Mouse (Mus musculus) heart, embryonic 12.5 days (tissue): ENCODE measurements around the gene Nfe2. TPM values are rescaled to one million over a fixed set of nuclear protein-coding genes. Genes with fewer than 3 reads are reported as not detected.

Experiments
- ATAC-seq: fragments of 200-750 bp; cut with Nextera tagmentation; 2 replicates; pipeline ENCODE4 v1.8.0; 2017; ENCODE audit warnings: moderate TSS enrichment, moderate library complexity; ENCODE audit not compliant: insufficient number of reproducible peaks, low FRiP score
- H3K27ac ChIP-seq: fragments of 300-500 bp; sonication (generic); 2 replicates; pipeline ENCODE4 v1.5.1; 2016; ENCODE audit warnings: mild to moderate bottlenecking, moderate library complexity; ENCODE audit not compliant: poor library complexity, severe bottlenecking
- H3K27me3 ChIP-seq: fragments of 300-500 bp; sonication (generic); replicated peaks from 2 replicates; pipeline ENCODE4 v1.6.1; 2016; ENCODE audit warnings: mild to moderate bottlenecking, moderate library complexity
- H3K36me3 ChIP-seq: fragments of 300-500 bp; sonication (generic); 2 replicates; pipeline ENCODE4 v1.6.1; 2016; ENCODE audit warnings: mild to moderate bottlenecking, moderate library complexity
- H3K4me1 ChIP-seq: fragments of 300-500 bp; sonication (generic); replicated peaks from 2 replicates; pipeline ENCODE4 v1.6.1; 2016; ENCODE audit warnings: mild to moderate bottlenecking
- H3K4me2 ChIP-seq: fragments of 300-500 bp; sonication (generic); 2 replicates; pipeline ENCODE4 v1.6.1; 2016; ENCODE audit warnings: mild to moderate bottlenecking, moderate library complexity
- H3K4me3 ChIP-seq: fragments of 300-500 bp; sonication (generic); 2 replicates; pipeline ENCODE4 v1.5.1; 2016; ENCODE audit warnings: mild to moderate bottlenecking
- H3K9ac ChIP-seq: fragments of 300-500 bp; sonication (generic); 2 replicates; pipeline ENCODE4 v1.6.1; 2016; ENCODE audit warnings: mild to moderate bottlenecking, moderate library complexity
- H3K9me3 ChIP-seq: fragments of 300-500 bp; sonication (generic); replicated peaks from 2 replicates; pipeline ENCODE4 v1.6.1; 2016; ENCODE audit warnings: mild to moderate bottlenecking, moderate library complexity
- WGBS: fragments of 180-500 bp; shearing (Covaris S2); methylation state at CpG from one replicate; pipeline ENCODE4 v1.1.7; 2016; 5-methylcytosine and 5-hydroxymethylcytosine counted together
- polyA plus RNA-seq: library from polyadenylated mRNA; unstranded; fragments of >200 nt; fragmentation: Nextera tagmentation; extraction: Ambion mirVana; gene quantifications from 2 replicates; pipeline ENCODE4 v1.2.1, GENCODE M21; 2016

Gene Nfe2
- polyA plus RNA-seq, 1 experiment from 2014 or later = 12.1 TPM

GRCm38 (mm10) chr15:103239130-103239684 lies 19.0 kb downstream of the Nfe2 start:
- ATAC-seq = peak; percentile 90
- Histone ChIP-seq H3K9me3 (no peaks in the 10 kb centered on the region), H3K4me2 (peak overlapping the region; percentile 95), H3K36me3 (peaks cover 47% of the 10 kb centered on the region), H3K27ac (peak overlapping the region; percentile 86), H3K27me3 (no peaks in the 10 kb centered on the region), H3K4me1 (peaks cover 30% of the 10 kb centered on the region), H3K9ac (peak overlapping the region; percentile 53), H3K4me3 (peak overlapping the region; percentile 80)
- WGBS = under 1% methylated on average over 26 of the region's 26 CpGs

DNA sequence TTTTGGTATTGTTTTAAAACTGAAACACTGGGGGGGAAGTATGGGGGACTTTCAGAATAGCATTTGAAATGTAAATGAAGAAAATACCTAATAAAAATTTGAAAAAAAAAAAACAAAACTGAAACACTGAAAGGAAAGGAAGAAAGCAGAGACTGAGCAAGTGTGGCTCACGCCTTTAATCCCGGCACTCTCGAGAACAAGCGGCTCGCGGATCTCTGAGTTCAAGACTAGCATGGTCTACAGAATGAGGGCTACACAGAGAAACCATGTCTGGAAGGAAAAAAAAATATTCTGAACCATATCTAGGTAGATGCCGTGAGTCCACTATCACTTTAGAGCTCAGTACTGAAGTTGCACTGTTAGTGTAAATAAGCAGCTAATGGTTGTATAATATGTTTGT lies 20.9 kb downstream of the Nfe2 start:
- Histone ChIP-seq H3K27ac (no peak overlapping the region), H3K4me1 (peaks cover 23% of the 10 kb centered on the region), H3K9me3 (no peaks in the 10 kb centered on the region), H3K4me2 (no peak overlapping the region), H3K27me3 (no peaks in the 10 kb centered on the region), H3K4me3 (no peak overlapping the region), H3K9ac (no peak overlapping the region), H3K36me3 (peaks cover 29% of the 10 kb centered on the region)
- 90% methylated on average over 7 of the region's 7 CpGs for WGBS
- no peak for ATAC-seq

- WGBS = 73% methylated on average over 2 of the region's 2 CpGs
- no peaks in the 10 kb centered on the region for H3K9me3 ChIP-seq
- H3K4me1 ChIP-seq = peaks cover 20% of the 10 kb centered on the region
- H3K9ac ChIP-seq = no peak overlapping the region
- H3K4me3 ChIP-seq = no peak overlapping the region
- H3K36me3 ChIP-seq = peaks cover 18% of the 10 kb centered on the region
- H3K4me2 ChIP-seq = no peak overlapping the region
- no peak for ATAC-seq
- H3K27ac ChIP-seq = no peak overlapping the region
- H3K27me3 ChIP-seq = no peaks in the 10 kb centered on the region
Observed at GRCm38 (mm10) chr15:103233119-103233518, 25.1 kb downstream of the Nfe2 start.

DNA sequence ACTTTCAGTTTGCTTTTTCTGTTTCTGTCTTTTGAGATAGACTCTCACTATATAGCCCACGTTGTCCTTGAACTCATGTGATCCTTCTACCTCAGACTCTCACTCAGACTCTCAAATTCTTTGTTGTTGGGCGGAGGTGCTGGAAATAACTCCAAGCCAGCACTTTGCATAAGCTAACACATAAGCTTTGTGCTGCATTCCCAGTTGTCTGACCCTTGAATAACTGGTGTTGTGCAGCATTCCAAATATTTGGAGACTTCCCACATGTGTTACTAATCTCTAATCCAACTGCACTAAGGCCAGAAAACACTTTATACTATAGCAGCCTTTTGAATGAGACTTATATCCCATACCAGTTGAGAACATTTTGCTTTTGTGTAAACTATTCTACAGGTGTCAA lies 29.3 kb downstream of the Nfe2 start:
- Histone ChIP-seq H3K4me3 (no peak overlapping the region), H3K27ac (peak overlapping the region; percentile 51; the same call in 1 of the 2 replicates), H3K27me3 (no peaks in the 10 kb centered on the region), H3K9me3 (no peaks in the 10 kb centered on the region), H3K9ac (no peak overlapping the region), H3K36me3 (0 out of 2 replicates have a peak, but pooled peaks cover 5% of the 10 kb centered on the region), H3K4me2 (0 out of 2 replicates have a peak overlapping the region, but pooled peaks have one; percentile 10), H3K4me1 (peaks cover 24% of the 10 kb centered on the region)
- no peak for ATAC-seq
- WGBS = 46% methylated on average over 2 of the region's 2 CpGs

GRCm38 (mm10) chr15:103227572-103227971 lies 30.6 kb downstream of the Nfe2 start:
- WGBS = 73% methylated on average over 2 of the region's 2 CpGs
- ATAC-seq = no peak
- Histone ChIP-seq H3K9ac (no peak overlapping the region), H3K27me3 (no peaks in the 10 kb centered on the region), H3K9me3 (no peaks in the 10 kb centered on the region), H3K4me2 (no peak overlapping the region), H3K27ac (no peak overlapping the region), H3K36me3 (0 out of 2 replicates have a peak, but pooled peaks cover 5% of the 10 kb centered on the region), H3K4me3 (no peak overlapping the region), H3K4me1 (peaks cover 17% of the 10 kb centered on the region)

- H3K27ac ChIP-seq = no peak overlapping the region
- WGBS = 92% methylated on average over 3 of the region's 3 CpGs
Observed at GRCm38 (mm10) chr15:103227022-103227421, 31.2 kb downstream of the Nfe2 start.

DNA sequence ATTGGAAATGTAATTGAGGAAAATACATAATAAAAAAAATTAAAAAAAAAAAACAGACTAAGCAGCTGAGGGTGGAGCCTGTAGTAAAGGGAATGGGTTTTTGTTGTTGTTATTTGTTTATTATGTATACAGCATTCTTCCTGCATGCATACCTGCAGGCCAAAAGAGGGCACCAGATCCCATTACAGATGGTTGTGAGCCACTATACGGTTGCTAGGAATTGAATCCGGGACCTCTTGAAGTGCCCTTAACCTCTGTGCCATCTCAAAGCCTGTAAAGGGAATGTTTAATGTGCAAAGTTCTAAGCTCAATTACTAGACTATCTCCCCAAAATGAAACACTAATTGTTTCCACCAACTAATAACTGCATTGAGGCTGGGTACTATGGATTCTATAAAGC lies 34.0 kb downstream of the Nfe2 start:
- 92% methylated on average over 2 of the region's 2 CpGs for WGBS
- Histone ChIP-seq H3K27ac (no peak overlapping the region), H3K4me1 (peaks cover 29% of the 10 kb centered on the region), H3K27me3 (no peaks in the 10 kb centered on the region), H3K4me3 (no peak overlapping the region), H3K9ac (no peak overlapping the region), H3K4me2 (no peak overlapping the region), H3K9me3 (no peaks in the 10 kb centered on the region), H3K36me3 (0 out of 2 replicates have a peak, but pooled peaks cover 5% of the 10 kb centered on the region)
- no peak for ATAC-seq

More at GRCm38 (mm10) chr15:103227022-103227421, 31.2 kb downstream of the Nfe2 start:
- Histone ChIP-seq H3K36me3 (0 out of 2 replicates have a peak, but pooled peaks cover 5% of the 10 kb centered on the region), H3K9ac (no peak overlapping the region), H3K4me1 (peaks cover 16% of the 10 kb centered on the region), H3K9me3 (no peaks in the 10 kb centered on the region), H3K4me2 (no peak overlapping the region), H3K4me3 (no peak overlapping the region), H3K27me3 (no peaks in the 10 kb centered on the region)
- no peak for ATAC-seq

DNA sequence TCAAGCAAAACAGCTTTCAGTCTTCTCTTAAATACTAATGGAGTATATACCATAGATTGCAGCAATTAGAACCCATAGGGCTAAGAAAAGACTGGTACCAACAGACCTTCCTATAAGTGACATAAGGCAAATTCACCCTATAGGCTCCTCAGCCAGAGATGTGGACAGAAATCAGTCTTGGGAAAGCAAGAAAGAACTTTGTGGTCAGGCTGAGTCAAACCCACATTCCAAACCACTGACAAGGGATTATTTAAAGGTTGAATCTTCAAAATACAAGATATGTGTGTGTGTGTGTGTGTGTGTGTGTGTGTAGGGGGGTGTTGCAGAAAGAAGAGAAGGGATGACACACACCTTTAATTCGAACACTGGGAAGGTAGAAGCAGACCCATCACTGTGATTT lies 36.8 kb downstream of the Nfe2 start:
- no peak overlapping the region for H3K4me3 ChIP-seq
- H3K4me2 ChIP-seq = peak overlapping the region; percentile 25
- H3K27ac ChIP-seq = peak overlapping the region; percentile 82

DNA sequence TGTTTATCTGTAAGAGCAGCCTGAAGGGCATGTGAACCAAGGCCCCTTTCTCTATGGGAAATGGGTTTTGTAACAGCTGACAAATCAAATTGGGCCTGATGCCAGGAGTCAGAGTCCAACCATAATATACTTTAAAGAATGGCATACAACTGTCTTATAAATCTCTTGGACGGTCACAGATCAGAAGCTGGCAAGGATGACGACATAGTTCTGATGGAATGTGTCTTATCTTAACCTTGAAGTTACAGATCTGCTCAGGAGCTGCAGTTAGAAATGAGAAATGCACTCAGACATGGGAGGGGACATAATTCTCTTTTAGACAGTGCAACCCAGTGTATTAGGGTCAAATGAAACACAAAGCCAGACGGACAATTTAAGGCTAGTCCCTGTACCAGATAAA lies 37.4 kb downstream of the Nfe2 start:
- H3K27ac ChIP-seq = peak overlapping the region; percentile 82
- ATAC-seq = peak; percentile 24; the same call in 1 of the 2 replicates
- no peaks in the 10 kb centered on the region for H3K27me3 ChIP-seq
- H3K4me2 ChIP-seq = peak overlapping the region; percentile 25
- peaks cover 24% of the 10 kb centered on the region for H3K4me1 ChIP-seq
- no peak overlapping the region for H3K4me3 ChIP-seq
- no peaks in the 10 kb centered on the region for H3K9me3 ChIP-seq
- H3K9ac ChIP-seq = no peak overlapping the region
- H3K36me3 ChIP-seq = 0 out of 2 replicates have a peak, but pooled peaks cover 5% of the 10 kb centered on the region
- 11% methylated on average over 3 of the region's 3 CpGs for WGBS

More for the DNA sequence above, 36.8 kb downstream of the Nfe2 start:
- H3K27me3 ChIP-seq = no peaks in the 10 kb centered on the region
- H3K9me3 ChIP-seq = no peaks in the 10 kb centered on the region
- H3K36me3 ChIP-seq = 0 out of 2 replicates have a peak, but pooled peaks cover 5% of the 10 kb centered on the region
- ATAC-seq = no peak
- no peak overlapping the region for H3K9ac ChIP-seq
- WGBS = 73% methylated on average over 1 of the region's 1 CpGs
- peaks cover 19% of the 10 kb centered on the region for H3K4me1 ChIP-seq

DNA sequence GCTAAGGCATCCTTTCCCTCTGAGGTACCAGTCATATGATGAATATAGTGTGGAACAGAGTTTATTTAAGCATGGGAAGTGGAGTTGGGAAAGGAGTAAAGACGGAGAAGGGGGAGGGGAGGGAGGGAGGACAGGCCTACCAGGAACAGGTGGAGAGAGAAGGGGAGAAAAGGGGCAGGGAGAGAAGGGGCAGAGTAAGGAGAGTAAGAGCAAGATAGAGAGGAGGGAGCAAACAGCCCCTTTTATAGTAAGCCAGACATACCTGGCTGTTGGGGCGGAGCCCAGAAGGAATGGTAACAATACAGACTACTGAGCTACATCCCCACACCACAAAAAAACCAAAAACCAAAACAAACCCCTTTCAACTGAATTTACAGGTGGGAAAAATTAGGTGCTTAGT lies 42.2 kb downstream of the Nfe2 start:
- ATAC-seq = no peak
- no peak overlapping the region for H3K4me3 ChIP-seq

DNA sequence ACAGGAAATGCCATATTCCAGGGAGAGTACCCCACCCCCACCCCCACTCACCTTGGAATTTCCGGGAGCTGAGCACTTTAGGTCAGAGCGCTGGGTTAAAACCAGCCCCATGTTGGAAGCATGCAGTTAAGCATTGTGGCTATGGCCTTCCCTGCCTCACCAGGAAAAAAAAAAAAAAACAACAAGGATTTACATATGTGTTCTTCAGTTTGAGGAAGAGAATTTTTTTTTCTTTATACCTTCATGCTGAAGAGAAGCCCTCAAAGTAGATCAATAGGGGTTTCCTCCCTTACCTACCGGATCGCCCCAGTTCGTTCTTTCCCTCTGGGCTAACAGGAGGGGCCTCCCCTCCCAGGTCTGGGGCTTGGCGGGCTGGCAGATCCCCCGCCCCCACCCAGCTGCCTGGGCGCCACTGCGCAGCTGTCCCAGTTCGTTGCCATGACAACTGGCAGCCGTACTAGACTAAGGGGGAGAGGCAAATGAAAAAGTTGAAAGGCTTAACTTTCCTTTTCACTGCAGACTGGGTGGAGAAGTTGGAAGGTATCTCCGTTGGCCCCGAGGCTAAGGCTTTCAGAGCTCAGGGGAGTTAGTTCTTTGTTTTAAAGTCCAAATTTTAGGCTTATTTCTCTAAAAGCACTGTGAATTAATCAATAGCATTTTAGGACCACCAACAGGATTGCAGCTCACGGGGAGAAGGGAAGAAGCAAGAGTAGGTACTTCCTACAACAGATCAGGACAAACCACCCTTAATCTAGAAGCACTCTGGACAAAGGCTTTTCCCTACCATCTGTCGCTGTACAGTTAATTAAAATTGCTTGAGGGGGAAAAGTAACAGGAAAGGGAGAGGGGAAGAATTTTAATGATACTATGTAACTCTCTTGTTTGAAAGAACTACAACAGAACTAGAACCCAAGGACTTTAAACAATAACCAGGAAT lies 43.0 kb downstream of the Nfe2 start:
- H3K36me3 ChIP-seq = peaks cover 27% of the 10 kb centered on the region
- H3K4me2 ChIP-seq = peak overlapping the region; percentile 72
- ATAC-seq = peak; percentile 92
- H3K9ac ChIP-seq = peak overlapping the region; percentile 72
- no peaks in the 10 kb centered on the region for H3K9me3 ChIP-seq
- no peaks in the 10 kb centered on the region for H3K27me3 ChIP-seq
- H3K4me1 ChIP-seq = peaks cover 25% of the 10 kb centered on the region
- peak overlapping the region; percentile 95 for H3K27ac ChIP-seq
- H3K4me3 ChIP-seq = peak overlapping the region; percentile 48
- under 1% methylated on average over 15 of the region's 15 CpGs for WGBS

More for the DNA sequence above, 42.2 kb downstream of the Nfe2 start:
- H3K4me1 ChIP-seq = peaks cover 33% of the 10 kb centered on the region
- H3K4me2 ChIP-seq = peak overlapping the region; percentile 51
- H3K9ac ChIP-seq = 0 out of 2 replicates have a peak overlapping the region, but pooled peaks have one; percentile 17
- H3K9me3 ChIP-seq = no peaks in the 10 kb centered on the region
- H3K27me3 ChIP-seq = no peaks in the 10 kb centered on the region
- 32% methylated on average over 2 of the region's 2 CpGs for WGBS
- peaks cover 19% of the 10 kb centered on the region for H3K36me3 ChIP-seq
- H3K27ac ChIP-seq = peak overlapping the region; percentile 95
